In the genomic region with DNA sequence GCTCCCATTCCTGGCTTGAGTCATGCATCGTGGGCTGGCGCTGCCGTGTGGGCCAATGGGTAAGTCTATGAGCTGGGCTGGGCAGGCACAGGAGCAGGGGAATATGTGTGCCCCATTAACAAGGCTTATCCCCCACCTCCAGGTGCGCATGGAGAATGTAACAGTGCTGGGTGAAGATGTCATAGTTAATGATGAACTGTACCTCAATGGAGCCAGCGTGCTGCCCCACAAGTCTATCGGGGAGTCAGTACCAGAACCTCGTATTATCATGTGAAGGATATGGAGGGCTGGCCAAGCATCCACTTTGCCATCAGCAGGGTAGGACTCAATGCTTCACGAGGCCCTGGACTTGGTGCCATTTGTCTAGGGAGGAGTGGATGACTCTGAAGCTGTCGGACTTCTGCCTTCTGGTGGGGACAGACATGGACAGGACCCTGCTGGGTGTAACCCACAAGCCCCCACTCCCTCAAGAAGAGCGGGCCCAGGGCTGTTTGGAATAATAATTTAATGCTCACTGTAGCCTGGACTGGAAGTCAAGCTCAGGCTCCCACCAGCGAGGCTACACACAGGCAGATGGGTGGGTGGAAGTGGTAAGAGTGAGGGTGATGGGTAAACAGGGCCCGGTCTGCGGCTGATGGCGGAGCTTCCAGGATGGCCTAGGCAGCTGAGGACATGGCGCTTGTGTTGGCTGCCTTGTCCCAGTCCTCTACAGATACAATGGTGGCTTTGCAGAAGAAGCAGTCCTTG, we compare ENCODE assay signal across 21 mouse cellular contexts. TPM values are rescaled to one million over a fixed set of nuclear protein-coding genes. Genes with fewer than 3 reads are reported as not detected.
A peak's percentile ranks its signal among the peaks of the same experiment; 100 is the strongest.
DNase-seq lines count a peak whose midpoint lies in the region; ATAC-seq and TF ChIP-seq lines count a peak whose summit lies in the region.
"Had no signal": no experiment of that assay in that cellular context is flagged by ENCODE, and none has a peak within 500 bp of the region (broad histone marks: within the 10 kb centered on the region; RNA-seq: fewer than 3 reads in every experiment).

No protein-coding gene starts in this region.

- TF ChIP-seq POLR2A in heart, adult 2 months (IDR thresholded peaks at IDR 0.05; ENCODE audit: insufficient read depth, low read depth, low read length): no peak
- TF ChIP-seq POLR2A in CH12.LX (IDR thresholded peaks at IDR 0.05; ENCODE audit: low read depth, low read length): peak; percentile 17; the same call in 1 of the 2 replicates

- DNase-seq in cerebellum, adult 11-12 months: peak; percentile 41
- peak; percentile 5 to 20 for DNase-seq in heart, adult 2 months
- DNase-seq in heart, adult 18-20 months: no peak
- DNase-seq in CH12.LX (ENCODE audit: extremely low read depth): no peak
- peak; percentile 19 to 34 for DNase-seq in cerebellum, postnatal 25 days
- DNase-seq in ovary, postnatal 10 days (ENCODE audit: low spot score): no peak
- no peak for DNase-seq in natural killer cell, adult 2 months (ENCODE audit: low spot score in 2 of 2)
- DNase-seq: adrenal gland, postnatal 25 days; embryo, embryonic 11 days; heart, postnatal 10 days; lung, adult 2 months; lung, postnatal 4 days; thymus, adult 2 months had no signal

- no peak for ATAC-seq in cerebellum, adult (ENCODE audit: insufficient number of reproducible peaks, low FRiP score, low TSS enrichment)

- no peak overlapping the region for H3K27ac ChIP-seq in heart, adult 2 months
- H3K27ac ChIP-seq in CH12.LX (ENCODE audit: insufficient read depth, low read depth): no peak overlapping the region
- H3K27ac ChIP-seq: forebrain, embryonic 12.5 days; heart, embryonic 10.5 days; limb, embryonic 12.5 days; midbrain, embryonic 12.5 days had no signal

- no peak overlapping the region for H3K4me2 ChIP-seq in CH12.LX (ENCODE audit: insufficient read depth, low read depth, poor library complexity, severe bottlenecking)
- H3K4me2 ChIP-seq: forebrain, embryonic 12.5 days; limb, embryonic 12.5 days; midbrain, embryonic 12.5 days had no signal

- TF ChIP-seq CTCF in heart, adult 2 months (IDR thresholded peaks at IDR 0.05): no peak
- TF ChIP-seq CTCF in CH12.LX (conservative IDR thresholded peaks at IDR 0.05 in 1 of 2, IDR thresholded peaks at IDR 0.05 in 1 of 2; ENCODE audit: low read depth in 2 of 2, low read length in 2 of 2): no peak

- WGBS in heart, adult 2 months: 88% methylated on average over 15 of the region's 15 CpGs

- no peaks in the 10 kb centered on the region for H3K27me3 ChIP-seq in heart, adult 2 months (ENCODE audit: control insufficient read depth, insufficient read depth, low read length)
- H3K27me3 ChIP-seq in CH12.LX (replicated peaks): no peaks in the 10 kb centered on the region
- H3K27me3 ChIP-seq: forebrain, embryonic 12.5 days; hindbrain, embryonic 13.5 days; limb, embryonic 12.5 days; midbrain, embryonic 12.5 days had no signal

- H3K9ac ChIP-seq in heart, adult 2 months (ENCODE audit: low read depth, low read length): no peak overlapping the region
- no peak overlapping the region for H3K9ac ChIP-seq in CH12.LX (ENCODE audit: insufficient read depth, low read depth)
- H3K9ac ChIP-seq: forebrain, embryonic 12.5 days; hindbrain, embryonic 13.5 days; limb, embryonic 12.5 days; midbrain, embryonic 12.5 days had no signal

- no peaks in the 10 kb centered on the region for H3K36me3 ChIP-seq in heart, adult 2 months (ENCODE audit: control insufficient read depth, insufficient read depth, low read length)
- peaks cover 58 to 78% of the 10 kb centered on the region in 2 experiments for H3K36me3 ChIP-seq in CH12.LX (replicated peaks in 1 of 2; ENCODE audit: control insufficient read depth in 1 of 2, insufficient read depth in 1 of 2, low read length in 1 of 2)

- TF ChIP-seq RAD21 in CH12.LX (IDR thresholded peaks at IDR 0.05; ENCODE audit: low read depth, low read length): no peak

- no peaks in the 10 kb centered on the region for H3K9me3 ChIP-seq in CH12.LX (replicated peaks; ENCODE audit: low read length)
- H3K9me3 ChIP-seq: forebrain, embryonic 12.5 days; heart, embryonic 10.5 days; hindbrain, embryonic 13.5 days; limb, embryonic 12.5 days; midbrain, embryonic 12.5 days had no signal

- H3K4me1 ChIP-seq in heart, adult 2 months (ENCODE audit: control insufficient read depth, insufficient read depth, low read length): peaks cover 9% of the 10 kb centered on the region
- H3K4me1 ChIP-seq in CH12.LX (ENCODE audit: control insufficient read depth in 1 of 2, insufficient read depth in 2 of 2): peaks cover 2 to 31% of the 10 kb centered on the region in 2 experiments; a peak in 2 of 4 replicates

- H3K4me3 ChIP-seq in heart, adult 2 months: no peak overlapping the region
- no peak overlapping the region for H3K4me3 ChIP-seq in CH12.LX (replicated peaks in 1 of 3; ENCODE audit: low read depth in 2 of 3, low read length in 2 of 3, poor library complexity in 1 of 3)
- H3K4me3 ChIP-seq: forebrain, embryonic 12.5 days; heart, embryonic 10.5 days; hindbrain, embryonic 13.5 days; limb, embryonic 12.5 days; midbrain, embryonic 12.5 days had no signal

- H3K79me2 ChIP-seq in heart, adult 2 months (replicated peaks; ENCODE audit: control insufficient read depth, insufficient read depth, low read length): no peaks in the 10 kb centered on the region
- H3K79me2 ChIP-seq in CH12.LX (replicated peaks; ENCODE audit: control insufficient read depth, extremely low read depth, insufficient read depth, poor library complexity, severe bottlenecking): no peaks in the 10 kb centered on the region

- intact Hi-C loops in heart, adult 2 months (cut with DNase I): loop anchor here (5.0 kb wide), 1 partner anchor 149 kb away; no protein-coding TSS in a partner anchor

- TF ChIP-seq EP300 in heart, adult 2 months (IDR thresholded peaks at IDR 0.05; ENCODE audit: insufficient read depth, low read depth, low read length): no peak
- TF ChIP-seq EP300 in CH12.LX (IDR thresholded peaks at IDR 0.05; ENCODE audit: low read length): no peak

- dilution Hi-C loops in CH12.LX (cut with MboI; ENCODE audit: extremely low pct_ligation_motif_present, extremely low pct_unique_long_range_greater_than_20kb, low sequenced_read_pairs): no loop called here

- in situ Hi-C loops in CH12.LX (cut with MboI; ENCODE audit: low pct_ligation_motif_present, low pct_unique_long_range_greater_than_20kb, low sequenced_read_pairs): no loop called here

TF ChIP-seq in CH12.LX, 34 proteins besides CTCF, POLR2A, EP300 and RAD21:
- TF ChIP-seq USF2 (conservative IDR thresholded peaks at IDR 0.05; ENCODE audit: low read depth, low read length): no peak
- TF ChIP-seq TCF12 (IDR thresholded peaks at IDR 0.05; ENCODE audit: low read depth, low read length): no peak
- TF ChIP-seq KAT2A (IDR thresholded peaks at IDR 0.05; ENCODE audit: insufficient replicate concordance, low read length): no peak
- TF ChIP-seq UBTF (IDR thresholded peaks at IDR 0.05; ENCODE audit: low read depth, low read length): no peak
- no peak for TF ChIP-seq ZNF384 (IDR thresholded peaks at IDR 0.05; ENCODE audit: low read depth, low read length)
- no peak for TF ChIP-seq USF1 (IDR thresholded peaks at IDR 0.05; ENCODE audit: low read depth, low read length)
- TF ChIP-seq NRF1 (IDR thresholded peaks at IDR 0.05; ENCODE audit: low read depth, low read length): no peak
- TF ChIP-seq MXI1 (IDR thresholded peaks at IDR 0.05; ENCODE audit: low read depth, low read length): no peak
- TF ChIP-seq ZC3H11A (IDR thresholded peaks at IDR 0.05; ENCODE audit: low read depth, low read length): no peak
- no peak for TF ChIP-seq TBP (conservative IDR thresholded peaks at IDR 0.05; ENCODE audit: low read depth, low read length)
- no peak for TF ChIP-seq NELFE (IDR thresholded peaks at IDR 0.05; ENCODE audit: low read depth, low read length)
- no peak for TF ChIP-seq IRF4 (IDR thresholded peaks at IDR 0.05; ENCODE audit: low read depth, low read length)
- no peak for TF ChIP-seq MYC (IDR thresholded peaks at IDR 0.05; ENCODE audit: low read depth, low read length)

RNA-seq across cellular contexts. Expression of a gene that starts 1.6 kb away (rescaled TPM):
- 1 to 10 TPM; 1.5 to 2.0 TPM for total RNA-seq in heart, adult 2 months (2021)
- 3.1 and 5.1 TPM in 2 replicates for polyA plus RNA-seq in heart, adult 2 months (2012; rRNA removed)
- total RNA-seq in heart, adult 18-20 months (2021): 1 to 10 TPM; 1.4 to 1.8 TPM
- total RNA-seq in CH12.LX (2012; rRNA removed) (2.0 and 3.1 TPM in 2 replicates), CH12.LX (2014; rRNA removed) (1.7 and 2.2 TPM in 2 replicates)
- polyA plus RNA-seq in CH12.LX (2012; ENCODE audit: insufficient read length, low read depth): 3.3 and 4.4 TPM in 2 replicates

RNA-seq across cellular contexts. Expression of a gene that starts 2.3 kb away (rescaled TPM):
- 10 to 100 TPM; 10.1 to 10.2 TPM for total RNA-seq in heart, adult 2 months (2021)
- polyA plus RNA-seq in heart, adult 2 months (2012; rRNA removed): 9.6 and 11.2 TPM in 2 replicates
- total RNA-seq in heart, adult 18-20 months (2021): 10 to 100 TPM; 10.5 to 10.6 TPM
- total RNA-seq in CH12.LX (2012; rRNA removed): 20.9 and 33.4 TPM in 2 replicates
- total RNA-seq in CH12.LX (2014; rRNA removed): 17.9 and 18.4 TPM in 2 replicates
- polyA plus RNA-seq in CH12.LX (2012; ENCODE audit: insufficient read length, low read depth): 19.2 and 21.8 TPM in 2 replicates

RNA-seq across cellular contexts. Expression of a gene that starts 28.9 kb away (rescaled TPM):
- total RNA-seq in heart, adult 2 months (2021): not detected
- 0.59 TPM in 1 of 2 replicates, not detected in the other for polyA plus RNA-seq in heart, adult 2 months (2012; rRNA removed)
- total RNA-seq in heart, adult 18-20 months (2021): under 1 TPM in 1 of 2 experiments, not detected in 1; 0.36 TPM
- total RNA-seq in CH12.LX (2012; rRNA removed) (33.2 and 59.6 TPM in 2 replicates), CH12.LX (2014; rRNA removed) (16.9 and 19.6 TPM in 2 replicates)
- polyA plus RNA-seq in CH12.LX (2012; ENCODE audit: insufficient read length, low read depth): 19.7 and 21.4 TPM in 2 replicates
- total RNA-seq: heart, postnatal 10 days; layer of hippocampus, adult 18-20 months; left cerebral cortex, adult 18-20 months had no signal
- polyA plus RNA-seq: hindbrain, embryonic 13.5 days had no signal

RNA-seq across cellular contexts. Expression of a gene that starts 31.8 kb away (rescaled TPM):
- total RNA-seq in heart, adult 2 months (2021): 10 to 100 TPM; 79.3 to 86.7 TPM
- 114 and 126 TPM in 2 replicates for polyA plus RNA-seq in heart, adult 2 months (2012; rRNA removed)
- 10 to 100 TPM; 83.4 to 86.8 TPM for total RNA-seq in heart, adult 18-20 months (2021)
- total RNA-seq in CH12.LX (2012; rRNA removed) (28.8 and 32.3 TPM in 2 replicates), CH12.LX (2014; rRNA removed) (6.6 and 10.0 TPM in 2 replicates)
- polyA plus RNA-seq in CH12.LX (2012; ENCODE audit: insufficient read length, low read depth): 40.4 and 50.0 TPM in 2 replicates

RNA-seq across cellular contexts. Expression of a gene that starts 43.0 kb away (rescaled TPM):
- total RNA-seq in heart, adult 2 months (2021): 10 to 100 TPM; 37.6 to 39.3 TPM
- 58.0 and 92.7 TPM in 2 replicates for polyA plus RNA-seq in heart, adult 2 months (2012; rRNA removed)
- 10 to 100 TPM; 37.4 to 48.3 TPM for total RNA-seq in heart, adult 18-20 months (2021)
- total RNA-seq in CH12.LX (2012; rRNA removed): 69.5 and 75.6 TPM in 2 replicates
- total RNA-seq in CH12.LX (2014; rRNA removed): 28.8 and 36.2 TPM in 2 replicates
- polyA plus RNA-seq in CH12.LX (2012; ENCODE audit: insufficient read length, low read depth): 53.2 and 66.6 TPM in 2 replicates

Comparison
In these comparisons a context has a peak if more than half of its experiments do, and no peak if none do; other contexts are left out.
1. DNase-seq: peak in cerebellum, adult 11-12 months (single experiment), heart, adult 2 months (2 of 2) and cerebellum, postnatal 25 days (2 of 2); none in heart, adult 18-20 months (0 of 2), CH12.LX (single experiment), ovary, postnatal 10 days (single experiment) and natural killer cell, adult 2 months (0 of 2).
2. RNA of a gene that starts 28.9 kb away (total RNA-seq): 16.9 to 59.6 TPM in CH12.LX; 0.36 TPM in heart, adult 18-20 months and not detected in heart, adult 2 months; every median in the first group is over 10 times any median in the second.